Mouse (Mus musculus): Measurements from ENCODE around the gene Gm8104.
"Not testable (repeated sequence)": the region's sequence is repeated elsewhere in the genome, so short reads cannot be mapped to it uniquely, and the experiment has no call there.

The Gm8104 gene

GRCm38 (mm10) chr14:43100301-43100700 lies at the start of gene Gm8104:
Gene Gm8104 (plus strand): TSS chr14:43100601.
- not testable (repeated sequence) for DNase-seq (ENCODE audit: low spot score in 2 of 2)

GRCm38 (mm10) chr14:43058063-43058462 lies 42.3 kb upstream of the Gm8104 start:
- DNase-seq (ENCODE audit: low spot score in 2 of 2), result peak in 1 of 2 experiments; percentile 58

- peak in 1 of 2 experiments; percentile 60 for DNase-seq (ENCODE audit: low spot score in 2 of 2)
These were observed 40.2 kb upstream of the Gm8104 start for GRCm38 (mm10) chr14:43060179-43060578.

GRCm38 (mm10) chr14:43076543-43076942 lies 23.9 kb upstream of the Gm8104 start, which contains the start of gene Gm8094:
Gene Gm8094 (minus strand): TSS chr14:43076643.
- not testable (repeated sequence) for DNase-seq (ENCODE audit: low spot score in 2 of 2)

GRCm38 (mm10) chr14:43084936-43085730 lies 15.3 kb upstream of the Gm8104 start:
- DNase-seq (ENCODE audit: low spot score in 2 of 2), result peak in 1 of 2 experiments; percentile 18

GRCm38 (mm10) chr14:43089103-43089919 lies 11.1 kb upstream of the Gm8104 start:
- DNase-seq (ENCODE audit: low spot score in 2 of 2), result not testable (repeated sequence)

GRCm38 (mm10) chr14:43119673-43120072 lies 19.3 kb downstream of the Gm8104 start:
- not testable (repeated sequence) for DNase-seq (ENCODE audit: low spot score in 2 of 2)

GRCm38 (mm10) chr14:43126286-43126685 lies 25.9 kb downstream of the Gm8104 start:
- DNase-seq (ENCODE audit: low spot score in 2 of 2), result not testable (repeated sequence)

Measured in urinary bladder, postnatal 4 days (tissue).